Mouse (Mus musculus): ENCODE measurements around the gene Eef2.

DNA sequence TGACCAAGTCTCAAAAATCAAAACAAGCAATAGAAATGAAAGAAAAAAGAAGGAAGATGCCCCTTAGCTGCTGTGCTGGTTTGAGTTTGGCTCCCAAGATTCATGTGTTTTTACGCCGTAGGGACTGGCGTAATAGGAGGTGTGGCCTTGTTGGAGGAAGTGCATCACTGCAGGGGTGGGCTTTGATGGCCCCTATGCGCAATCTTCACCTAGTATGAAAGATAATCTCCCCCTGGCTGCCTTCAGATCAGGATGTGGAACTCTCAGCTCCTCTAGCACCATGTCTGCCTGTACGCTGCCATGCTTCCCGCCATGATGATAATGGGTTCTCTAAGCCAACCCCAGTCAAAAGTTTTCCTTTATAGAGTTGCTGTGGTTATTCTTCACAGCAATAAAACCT lies 39.8 kb downstream of the Eef2 start:
- TF ChIP-seq CTCF (IDR thresholded peaks at IDR 0.05; ENCODE audit: low read depth, low read length), result no peak
- no peak for TF ChIP-seq POLR2A (IDR thresholded peaks at IDR 0.05; ENCODE audit: insufficient read depth, low read length)
- TF ChIP-seq EP300 (IDR thresholded peaks at IDR 0.05; ENCODE audit: insufficient read depth, low read depth, low read length), result no peak

Measured in ES-Bruce4 (cell line).